Mouse (Mus musculus) kidney, postnatal 10 days (tissue): ENCODE measurements around the gene Lrch2.
"Not testable (repeated sequence)": the region's sequence is repeated elsewhere in the genome, so short reads cannot be mapped to it uniquely, and the experiment has no call there.

ENCODE experiments used
- DNase-seq: peaks from one replicate; pipeline ENCODE4 v3.0.0; 2021; ENCODE audit warnings: mixed read lengths

The Lrch2 gene

DNA sequence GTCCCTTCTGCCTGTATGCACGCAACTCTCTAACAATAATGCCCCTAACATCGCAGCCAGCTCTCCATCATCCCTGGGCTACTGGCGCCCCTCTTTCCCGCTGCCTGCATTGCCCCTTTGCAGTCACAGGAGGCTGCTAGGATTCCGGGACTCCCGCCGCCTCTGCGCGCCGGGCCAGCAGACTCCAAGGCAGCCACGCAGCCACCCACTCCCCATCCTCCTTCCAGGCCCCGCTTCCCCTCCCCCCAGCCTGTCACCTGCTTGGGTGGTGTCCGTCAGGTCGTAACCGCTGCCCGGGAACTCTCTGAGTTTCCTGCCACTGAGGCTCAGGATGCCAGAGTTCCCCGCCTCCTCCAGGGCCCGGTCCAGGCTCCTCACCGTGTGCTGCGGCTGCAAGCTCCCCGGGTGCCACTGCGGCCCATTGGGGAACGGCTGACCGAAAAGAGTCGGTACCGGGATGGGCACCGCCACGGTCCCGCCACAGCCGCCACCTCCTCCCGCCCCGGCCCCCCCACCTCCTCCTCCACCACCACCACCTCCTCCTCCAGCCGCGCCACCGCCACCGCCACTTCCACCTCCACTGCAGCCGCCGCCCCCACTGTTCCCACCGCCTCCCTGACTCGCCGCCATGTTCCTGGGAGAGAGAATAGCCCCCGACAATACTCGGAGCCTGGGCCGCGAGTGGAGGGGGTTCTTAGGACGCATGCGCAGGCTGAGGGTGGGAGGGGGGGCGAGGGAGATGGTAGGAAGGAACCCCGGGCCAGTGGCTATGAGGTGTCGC is at the start of gene Lrch2:
TSS of gene Lrch2 (minus strand) at position 661 of the 781 bp plus-strand sequence.
- DNase-seq: peak; percentile 58

DNA sequence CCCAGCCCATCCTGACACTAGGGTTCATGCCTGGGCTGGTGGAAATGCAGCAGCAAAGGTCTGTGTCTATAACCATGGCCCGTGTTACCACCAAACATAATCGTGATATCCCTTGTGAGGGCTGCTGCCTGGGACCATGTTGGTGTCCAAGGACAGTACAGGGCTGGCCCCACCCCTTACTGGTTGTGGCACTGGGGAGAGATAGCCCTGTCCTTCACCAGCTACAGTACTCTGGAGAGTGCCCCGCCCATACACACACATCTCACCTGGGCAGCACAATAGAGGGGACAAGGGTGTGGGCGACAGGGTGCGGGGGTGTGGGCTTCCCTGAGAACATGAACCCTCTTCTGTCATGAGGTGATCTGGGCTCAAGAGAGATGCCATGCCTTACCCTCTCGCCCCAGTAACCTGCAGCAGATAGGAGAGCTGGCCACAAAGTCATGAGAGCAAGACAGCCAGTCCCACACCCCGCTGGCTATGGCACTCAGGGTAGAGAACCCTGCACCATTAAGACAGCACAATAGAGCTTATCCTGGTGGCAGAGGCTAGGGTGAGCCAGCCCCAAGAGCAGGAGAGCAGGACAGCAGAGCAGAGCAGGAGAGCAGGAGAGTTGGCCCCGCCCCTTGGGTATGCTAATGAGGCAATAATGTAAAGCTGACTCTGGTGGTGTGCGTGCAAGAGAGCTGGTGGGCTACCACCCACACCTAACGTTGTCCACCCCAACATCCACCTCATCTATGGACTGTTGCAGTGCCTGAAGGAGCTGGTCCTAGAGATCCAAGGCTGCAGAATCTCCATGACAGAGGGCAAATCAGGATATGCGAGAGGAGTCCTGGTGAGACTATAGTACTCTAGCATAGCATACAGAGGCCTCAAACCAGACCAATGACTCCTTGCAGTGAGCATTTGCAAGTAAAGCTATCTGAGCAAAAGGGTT is 12.7 kb downstream of the Lrch2 start:
- DNase-seq: no peak

DNA sequence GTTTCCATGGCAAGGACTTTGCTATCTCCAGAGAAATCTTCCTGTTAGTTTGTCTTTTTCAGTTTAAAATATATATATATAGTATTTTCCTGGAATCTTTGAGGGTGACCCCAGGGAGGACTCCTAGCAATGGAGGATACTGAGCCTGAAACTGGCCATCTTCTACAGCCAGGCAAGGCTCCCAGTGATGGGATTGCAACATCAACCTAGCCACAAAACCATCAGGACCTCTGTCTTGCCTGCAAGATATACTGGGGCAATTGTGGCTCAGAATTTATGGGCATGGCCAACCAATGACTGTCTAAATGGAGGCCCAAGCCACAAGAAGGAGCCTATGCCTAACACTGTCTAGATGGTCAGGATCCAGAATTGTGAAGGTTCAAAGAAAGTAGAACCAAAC is 15.5 kb downstream of the Lrch2 start:
- no peak for DNase-seq

DNA sequence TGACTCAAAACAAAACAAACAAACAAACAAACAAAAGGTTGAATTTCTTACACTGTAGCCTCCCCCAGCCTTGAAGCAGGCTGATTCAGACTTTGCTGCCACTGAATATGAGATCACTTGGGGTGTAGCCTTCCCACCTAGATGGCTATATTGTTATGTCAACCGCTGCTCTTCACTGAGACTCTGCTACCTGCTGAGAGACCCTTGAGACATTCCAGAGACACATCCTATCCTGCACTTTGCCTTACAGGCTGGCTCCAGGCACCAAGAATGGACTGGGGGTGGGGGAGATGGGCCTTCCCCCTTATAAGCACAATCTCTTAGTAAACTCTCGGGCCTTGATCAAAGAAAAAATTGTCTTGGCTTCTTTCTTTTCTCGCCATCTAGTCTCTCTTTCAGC is 16.8 kb downstream of the Lrch2 start:
- not testable (repeated sequence) for DNase-seq

DNA sequence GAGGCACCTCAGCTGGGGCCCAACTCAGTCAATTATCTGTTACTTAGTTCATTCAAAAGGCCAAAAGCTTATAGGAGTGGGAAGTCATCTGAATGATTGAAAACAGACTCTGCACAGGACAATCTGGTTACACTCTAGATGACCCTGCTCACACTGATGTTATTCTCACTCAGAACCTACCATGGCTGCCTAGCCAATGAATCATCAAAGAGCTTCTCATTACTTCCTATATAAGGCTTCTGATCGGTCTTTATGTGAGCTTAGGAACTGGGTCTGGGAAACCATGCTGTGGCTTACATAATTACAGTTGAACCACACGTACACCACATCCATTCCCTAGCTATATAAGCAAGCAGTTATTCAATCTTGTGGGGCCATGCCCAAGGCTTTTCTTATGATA is 18.3 kb downstream of the Lrch2 start:
- DNase-seq: no peak

DNA sequence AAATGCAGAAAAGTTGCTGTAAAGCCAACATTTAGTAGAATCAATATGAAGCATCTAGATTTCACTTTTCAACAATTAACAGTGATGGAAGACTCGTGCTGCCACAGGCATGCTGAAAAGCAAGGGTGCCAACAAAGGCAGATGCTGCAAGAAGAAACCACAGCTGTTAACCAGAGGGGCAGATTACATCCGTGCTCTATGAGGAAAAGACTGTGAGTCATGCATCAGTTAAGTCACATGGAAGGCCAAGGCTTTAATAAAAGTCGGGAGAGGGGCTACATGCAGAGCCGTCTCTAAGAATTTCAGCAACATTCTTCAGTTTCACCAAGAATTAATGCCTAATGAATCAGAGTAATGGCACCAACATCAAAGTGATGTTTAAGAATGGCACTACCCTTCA is 22.2 kb downstream of the Lrch2 start:
- DNase-seq: no peak

DNA sequence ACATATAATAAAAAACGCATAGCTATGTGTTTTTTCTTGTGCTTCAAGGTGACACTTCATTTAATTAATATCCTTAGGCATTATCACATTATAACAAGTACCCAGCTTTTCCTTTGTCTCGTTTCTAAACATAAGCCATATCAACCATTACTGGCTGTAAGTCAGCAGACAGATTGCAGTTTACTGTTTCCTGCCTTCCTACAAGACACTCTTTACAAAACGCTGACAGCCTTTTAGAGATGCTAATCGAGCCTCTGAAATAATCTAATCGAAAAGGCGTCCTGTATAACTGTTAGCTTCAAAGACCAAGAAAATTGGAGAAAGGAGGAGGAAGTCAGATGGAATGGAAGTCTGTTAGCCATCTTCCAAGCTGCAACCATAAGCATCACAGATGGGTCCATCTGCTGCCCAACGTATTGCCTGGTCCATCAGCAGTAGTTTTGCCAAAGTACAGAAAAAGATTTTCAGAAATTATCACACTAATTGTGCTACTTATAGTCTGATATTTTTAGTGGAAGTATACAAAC is 26.2 kb downstream of the Lrch2 start:
- no peak for DNase-seq

DNA sequence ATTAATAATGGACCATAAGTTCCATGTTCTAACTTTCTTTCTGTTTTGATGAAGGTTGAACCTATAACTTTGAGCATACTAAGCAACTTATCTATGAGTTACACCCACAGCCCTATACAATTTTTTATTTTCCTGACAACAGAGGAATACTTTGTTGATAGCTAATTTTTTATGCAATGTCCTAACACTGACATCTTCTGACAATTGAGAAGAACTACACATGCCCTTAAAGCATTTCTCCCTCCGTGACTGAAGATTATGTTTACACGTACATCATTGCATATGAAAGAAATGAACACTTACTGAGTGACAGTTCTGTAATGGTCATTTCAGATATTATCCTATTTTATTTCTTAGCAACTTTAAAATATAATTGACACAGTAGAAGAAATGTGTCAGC is 64.3 kb downstream of the Lrch2 start:
- no peak for DNase-seq

DNA sequence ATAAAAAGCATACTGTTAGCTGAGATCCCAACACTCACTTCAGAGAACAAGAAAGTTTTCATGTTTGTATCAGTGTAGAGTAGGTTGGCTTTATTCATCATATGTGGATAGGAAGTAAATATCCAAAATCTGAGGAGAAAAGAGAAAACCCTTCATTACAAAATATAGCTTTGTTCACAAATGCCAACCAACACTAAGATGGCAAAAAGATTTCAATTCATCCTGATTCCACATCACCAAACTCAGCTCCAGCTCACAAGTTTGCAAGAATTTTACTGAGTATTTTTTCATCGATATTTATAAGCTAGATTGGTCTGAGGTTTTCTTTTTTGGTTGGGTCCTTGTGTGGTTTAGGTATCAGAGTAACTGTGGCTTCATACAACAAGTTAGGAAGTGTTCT is 100.3 kb downstream of the Lrch2 start, which contains the start of gene Vmn1r239-ps:
TSS of gene Vmn1r239-ps (minus strand) at position 101 of the 400 bp plus-strand sequence.
- not testable (repeated sequence) for DNase-seq

DNA sequence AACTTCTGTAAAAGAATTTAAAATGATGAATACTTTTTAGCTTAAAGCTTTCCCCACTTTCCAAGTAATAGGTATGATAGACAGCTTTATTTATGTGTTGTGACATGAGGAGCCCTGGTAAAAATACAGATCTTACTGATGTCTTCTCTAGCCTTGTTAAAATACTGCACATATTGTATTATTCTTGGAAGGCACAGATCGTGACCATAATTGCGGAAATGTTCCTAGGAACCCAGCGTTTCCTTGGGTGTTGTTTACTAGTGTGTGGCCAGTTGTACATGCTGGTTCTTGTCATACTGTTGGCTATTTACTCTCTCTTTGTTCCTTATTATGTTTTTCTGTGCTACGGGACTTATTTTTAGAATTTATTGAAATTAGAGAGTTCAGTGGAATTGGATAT is 110.5 kb downstream of the Lrch2 start:
- no peak for DNase-seq

DNA sequence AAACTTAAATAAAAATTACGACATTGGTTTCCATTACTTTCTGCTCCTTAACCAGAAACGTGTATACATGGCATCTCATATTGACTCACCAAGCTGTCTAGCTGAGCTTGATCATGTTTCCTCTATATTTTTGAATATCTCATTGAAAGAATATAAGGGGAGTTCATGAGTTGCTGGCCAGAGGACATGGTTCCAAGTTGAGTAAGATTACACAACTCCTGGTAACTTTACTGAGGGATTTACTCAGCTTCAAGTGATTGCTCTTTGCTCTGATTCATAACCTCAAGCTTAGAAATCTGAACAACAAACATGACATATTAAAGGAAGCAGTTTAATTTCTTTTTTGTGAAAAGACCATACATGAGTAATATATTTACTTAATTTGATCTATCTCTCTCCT is 118.5 kb downstream of the Lrch2 start:
- no peak for DNase-seq

DNA sequence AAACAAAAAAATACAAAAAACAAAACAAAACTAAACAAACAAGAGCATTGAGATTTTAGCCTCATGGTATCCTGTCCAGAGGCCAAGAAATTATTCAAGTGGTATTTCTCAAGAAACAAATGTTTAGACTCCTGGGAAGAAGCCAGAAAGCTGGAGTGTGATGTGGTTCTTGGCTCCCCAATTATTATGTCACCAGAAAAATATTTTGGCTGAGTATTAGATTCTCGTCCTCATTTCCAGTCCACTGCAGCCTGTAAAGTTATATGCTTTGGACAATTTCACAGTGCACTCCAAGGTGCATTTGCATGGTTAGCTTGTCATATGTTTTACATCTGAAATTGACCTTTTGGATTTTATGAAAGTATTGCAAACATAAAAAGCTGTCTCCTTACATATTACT is 124.1 kb downstream of the Lrch2 start:
- peak; percentile 12 for DNase-seq

DNA sequence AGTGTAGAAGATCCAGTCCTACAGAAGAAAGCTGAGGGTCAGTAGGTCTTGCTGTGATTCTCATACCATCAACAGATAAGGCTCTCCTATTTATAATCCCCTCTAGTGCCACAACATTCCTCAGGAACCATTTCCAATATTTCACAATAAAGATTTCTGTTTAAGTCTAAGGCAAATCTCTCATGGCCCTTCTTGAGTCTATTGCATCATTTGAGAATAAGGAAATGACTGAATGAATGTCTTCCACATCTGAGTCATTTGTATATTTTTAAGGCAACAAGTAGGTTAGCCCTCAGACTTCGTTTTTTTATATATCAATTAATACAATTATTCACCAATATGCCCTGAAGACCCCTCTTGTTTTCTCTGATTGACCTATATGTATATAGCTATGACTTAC is 124.8 kb downstream of the Lrch2 start, which contains the start of gene Il13ra2:
TSS of gene Il13ra2 (minus strand) at position 64 of the 400 bp plus-strand sequence.
- no peak for DNase-seq
